In the genomic region with DNA sequence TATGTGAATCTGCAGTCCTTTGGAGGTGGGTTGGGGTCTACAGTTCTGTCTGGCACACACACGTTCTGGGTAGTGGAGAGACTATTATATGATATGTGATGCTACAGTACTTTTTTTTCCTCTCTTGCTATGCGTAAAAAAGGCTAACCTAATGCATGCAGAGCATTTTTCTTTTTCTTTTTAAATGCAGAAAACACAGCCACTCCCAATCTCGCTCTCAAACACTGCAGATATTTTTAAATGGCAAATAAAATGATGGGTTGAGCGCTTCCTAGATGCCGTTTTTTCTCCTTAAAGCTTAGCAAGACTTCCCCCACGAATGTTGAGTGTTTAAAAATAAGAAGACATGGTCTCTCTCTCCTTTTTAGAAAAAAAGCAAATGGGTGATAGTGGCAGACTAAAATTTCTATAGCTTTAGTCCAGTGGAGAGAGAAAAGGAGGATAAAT, we compare ENCODE assay signal across 8 mouse cellular contexts. TPM values are rescaled to one million over a fixed set of nuclear protein-coding genes. Genes with fewer than 3 reads are reported as not detected.
DNase-seq lines count a peak whose midpoint lies in the region; ATAC-seq lines count a peak whose summit lies in the region.

No protein-coding gene starts in this region.

- ATAC-seq in lung, embryonic 16.5 days (ENCODE audit: low read depth), result no peak
- no peak for ATAC-seq in embryonic facial prominence, embryonic 13.5 days (ENCODE audit: insufficient number of reproducible peaks, insufficient read depth, low FRiP score, low TSS enrichment, low read depth)
- ATAC-seq in intestine, embryonic 14.5 days (replicated peaks; ENCODE audit: low FRiP score, low TSS enrichment, low read depth), result no peak
- ATAC-seq in neural tube, embryonic 13.5 days (ENCODE audit: low read depth), result no peak

- H3K27ac ChIP-seq in lung, embryonic 16.5 days (ENCODE audit: low read length), result peak overlapping the region; percentile 98
- peak overlapping the region; percentile 94 for H3K27ac ChIP-seq in embryonic facial prominence, embryonic 13.5 days
- peak overlapping the region; percentile 91 for H3K27ac ChIP-seq in intestine, embryonic 14.5 days (ENCODE audit: low read depth)
- H3K27ac ChIP-seq in neural tube, embryonic 13.5 days (replicated peaks), result peak overlapping the region; percentile 77

- no peaks in the 10 kb centered on the region for H3K27me3 ChIP-seq in lung, embryonic 16.5 days (ENCODE audit: control insufficient read depth, insufficient read depth, low read depth, low read length)
- no peaks in the 10 kb centered on the region for H3K27me3 ChIP-seq in embryonic facial prominence, embryonic 13.5 days
- no peaks in the 10 kb centered on the region for H3K27me3 ChIP-seq in intestine, embryonic 14.5 days (replicated peaks; ENCODE audit: control insufficient read depth, insufficient read depth, low read length)
- peaks cover 7% of the 10 kb centered on the region for H3K27me3 ChIP-seq in neural tube, embryonic 13.5 days

- no peak for DNase-seq in lung, postnatal 10 days
- DNase-seq in intestine, embryonic 14.5 days (ENCODE audit: low spot score), result no peak
- DNase-seq in spleen, postnatal 10 days (ENCODE audit: low spot score in 2 of 2), result no peak
- DNase-seq in embryo, embryonic 9.5 days (ENCODE audit: extremely low spot score), result no peak
- DNase-seq in urinary bladder, postnatal 4 days (ENCODE audit: low spot score in 2 of 2), result no peak

- H3K9me3 ChIP-seq in lung, embryonic 16.5 days (ENCODE audit: control insufficient read depth, low read length), result no peaks in the 10 kb centered on the region
- H3K9me3 ChIP-seq in embryonic facial prominence, embryonic 13.5 days, result no peaks in the 10 kb centered on the region
- no peaks in the 10 kb centered on the region for H3K9me3 ChIP-seq in intestine, embryonic 14.5 days (ENCODE audit: control insufficient read depth, low read length)
- H3K9me3 ChIP-seq in neural tube, embryonic 13.5 days, result no peaks in the 10 kb centered on the region

- H3K4me2 ChIP-seq in lung, embryonic 16.5 days (ENCODE audit: low read depth, low read length), result peak overlapping the region; percentile 83
- H3K4me2 ChIP-seq in embryonic facial prominence, embryonic 13.5 days, result peak overlapping the region; percentile 80
- H3K4me2 ChIP-seq in intestine, embryonic 14.5 days (ENCODE audit: low read length), result peak overlapping the region; percentile 58
- H3K4me2 ChIP-seq in neural tube, embryonic 13.5 days, result peak overlapping the region; percentile 84

- peaks cover 23% of the 10 kb centered on the region for H3K4me1 ChIP-seq in lung, embryonic 16.5 days (replicated peaks; ENCODE audit: control insufficient read depth, insufficient read depth, low read length)
- peaks cover 52% of the 10 kb centered on the region for H3K4me1 ChIP-seq in embryonic facial prominence, embryonic 13.5 days
- H3K4me1 ChIP-seq in intestine, embryonic 14.5 days (replicated peaks; ENCODE audit: control insufficient read depth, insufficient read depth, low read length), result peaks cover 23% of the 10 kb centered on the region
- H3K4me1 ChIP-seq in neural tube, embryonic 13.5 days (replicated peaks), result peaks cover 52% of the 10 kb centered on the region

- H3K4me3 ChIP-seq in lung, embryonic 16.5 days (ENCODE audit: low read length), result peak overlapping the region; percentile 60
- peak overlapping the region; percentile 91 for H3K4me3 ChIP-seq in embryonic facial prominence, embryonic 13.5 days
- peak overlapping the region; percentile 92 for H3K4me3 ChIP-seq in intestine, embryonic 14.5 days (ENCODE audit: low read depth, low read length)
- H3K4me3 ChIP-seq in neural tube, embryonic 13.5 days, result peak overlapping the region; percentile 77

- H3K9ac ChIP-seq in lung, embryonic 16.5 days (ENCODE audit: low read length), result peak overlapping the region; percentile 83
- peak overlapping the region; percentile 79 for H3K9ac ChIP-seq in embryonic facial prominence, embryonic 13.5 days
- peak overlapping the region; percentile 71 for H3K9ac ChIP-seq in intestine, embryonic 14.5 days (ENCODE audit: low read length)
- H3K9ac ChIP-seq in neural tube, embryonic 13.5 days, result peak overlapping the region; percentile 69

- no peaks in the 10 kb centered on the region for H3K36me3 ChIP-seq in lung, embryonic 16.5 days (ENCODE audit: control insufficient read depth, insufficient read depth, low read length)
- no peaks in the 10 kb centered on the region for H3K36me3 ChIP-seq in embryonic facial prominence, embryonic 13.5 days
- no peaks in the 10 kb centered on the region for H3K36me3 ChIP-seq in intestine, embryonic 14.5 days (ENCODE audit: control insufficient read depth, insufficient read depth, low read length)
- no peaks in the 10 kb centered on the region for H3K36me3 ChIP-seq in neural tube, embryonic 13.5 days

- WGBS in lung, embryonic 16.5 days, result 3% methylated on average over 6 of the region's 6 CpGs
- 6% methylated on average over 6 of the region's 6 CpGs for WGBS in embryonic facial prominence, embryonic 13.5 days
- 7% methylated on average over 6 of the region's 6 CpGs for WGBS in intestine, embryonic 14.5 days
- WGBS in neural tube, embryonic 13.5 days, result 6% methylated on average over 6 of the region's 6 CpGs

RNA-seq across cellular contexts. Expression of a gene that starts 0.6 kb away (rescaled TPM):
- polyA plus RNA-seq in lung, embryonic 16.5 days (2015; fragmentation: Nextera tagmentation; extraction: Ambion mirVana), result 91.3 and 101 TPM in 2 replicates
- polyA plus RNA-seq in embryonic facial prominence, embryonic 13.5 days (2015; fragmentation: Nextera tagmentation; extraction: Ambion mirVana), result 73.8 and 78.4 TPM in 2 replicates
- 115 and 120 TPM in 2 replicates for polyA plus RNA-seq in intestine, embryonic 14.5 days (2014; fragmentation: Nextera tagmentation; extraction: Ambion mirVana)
- 35.6 and 39.2 TPM in 2 replicates for polyA plus RNA-seq in neural tube, embryonic 13.5 days (2015; fragmentation: Nextera tagmentation; extraction: Ambion mirVana)
